Mouse (Mus musculus) megakaryocyte, embryonic 14.5 days (primary cell): ENCODE measurements around the gene Lyz1.

ENCODE experiments used
- FLI1 ChIP-seq: IDR thresholded peaks from 2 replicates; pipeline ENCODE4 v1.6.1; 2012; ENCODE audit warnings: low read length, inconsistent platforms, mixed read lengths
- GATA1 ChIP-seq: IDR thresholded peaks from 3 replicates; pipeline ENCODE4 v1.6.1; 2012; ENCODE audit warnings: mixed read lengths, low read length, inconsistent platforms, borderline replicate concordance

- TF ChIP-seq GATA1 (no peak), FLI1 (no peak)
Observed at GRCm38 (mm10) chr10:117275681-117276369, 16.8 kb downstream of the Lyz1 start.
